Mouse (Mus musculus): Measurements from ENCODE around the gene Slc33a1.

Slc33a1 gene

DNA sequence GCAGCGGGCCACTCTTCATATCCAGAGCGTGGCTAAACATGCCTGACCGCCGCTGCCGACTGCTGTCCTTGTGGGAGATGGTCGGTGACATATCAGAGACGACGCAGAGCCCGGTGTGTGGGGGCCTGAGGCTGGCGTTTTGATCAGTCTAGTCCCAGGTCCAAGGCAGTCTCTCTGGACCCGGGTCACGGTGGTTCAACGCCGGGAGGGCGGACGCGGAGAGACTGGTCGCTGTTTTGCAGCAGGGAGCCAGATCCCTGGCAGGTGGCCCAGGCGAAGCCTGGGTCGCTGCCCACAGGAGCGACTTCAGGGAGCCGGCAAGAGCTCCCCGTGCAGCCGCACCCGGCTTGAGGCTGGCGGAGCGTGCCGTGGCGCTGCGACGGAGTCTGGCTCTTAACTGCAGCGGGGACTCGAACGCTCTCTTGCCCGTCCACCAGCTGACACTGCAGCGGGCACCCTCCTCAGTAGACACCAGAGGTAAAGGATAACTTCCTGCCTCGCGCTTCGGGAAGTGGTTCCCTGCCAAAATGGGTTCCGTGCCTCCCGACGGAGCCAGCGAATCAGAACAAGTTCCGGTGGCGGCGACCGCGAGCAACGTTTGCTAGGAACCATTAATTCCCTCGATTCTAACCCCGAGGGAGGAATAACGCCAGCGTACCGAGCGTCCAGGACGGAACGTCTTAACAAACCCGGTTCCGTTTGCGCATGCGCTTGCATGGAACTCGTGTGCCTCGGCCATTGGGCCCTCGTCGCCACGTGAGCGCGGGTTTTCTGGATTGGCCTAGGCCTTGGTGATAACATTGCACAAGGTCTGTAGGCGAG is at the start of gene Slc33a1:
Gene Slc33a1 (minus strand): TSS at position 669 of the 822 bp plus-strand sequence.
- peak; percentile 99 for DNase-seq (ENCODE audit: low spot score)

DNA sequence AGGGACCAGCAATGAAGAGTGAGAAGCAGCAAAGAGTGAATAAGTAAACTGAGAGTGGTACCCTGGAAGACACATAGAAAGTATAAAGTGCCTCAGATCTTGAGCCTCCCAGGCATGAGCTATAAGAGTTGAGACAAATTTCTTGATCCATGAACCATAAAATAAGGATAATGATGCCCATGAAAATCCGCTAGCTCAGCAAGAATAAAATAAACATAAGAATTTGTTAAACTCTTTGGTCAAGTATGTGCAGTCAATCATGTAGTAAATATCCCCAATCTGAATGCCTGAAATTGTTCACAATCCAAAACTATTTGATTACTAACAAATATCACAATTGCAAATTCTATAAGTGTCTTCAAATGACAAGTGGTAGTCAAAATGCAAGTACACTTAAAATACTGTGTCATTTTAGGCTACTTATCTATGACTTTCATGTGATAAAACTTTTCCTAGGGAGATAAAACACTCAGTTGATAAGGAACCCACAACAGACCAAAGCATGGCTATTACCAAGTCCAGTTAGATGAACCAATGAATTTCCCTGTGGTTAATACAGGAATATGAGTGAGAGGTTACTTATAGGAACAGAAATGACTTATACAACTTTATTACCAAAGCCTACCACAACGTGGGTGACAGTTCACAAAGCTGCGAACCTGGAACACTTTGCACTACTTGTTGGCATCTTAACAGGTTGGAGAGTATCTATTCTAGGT is 24.3 kb upstream of the Slc33a1 start:
- DNase-seq (ENCODE audit: low spot score): no peak

DNA sequence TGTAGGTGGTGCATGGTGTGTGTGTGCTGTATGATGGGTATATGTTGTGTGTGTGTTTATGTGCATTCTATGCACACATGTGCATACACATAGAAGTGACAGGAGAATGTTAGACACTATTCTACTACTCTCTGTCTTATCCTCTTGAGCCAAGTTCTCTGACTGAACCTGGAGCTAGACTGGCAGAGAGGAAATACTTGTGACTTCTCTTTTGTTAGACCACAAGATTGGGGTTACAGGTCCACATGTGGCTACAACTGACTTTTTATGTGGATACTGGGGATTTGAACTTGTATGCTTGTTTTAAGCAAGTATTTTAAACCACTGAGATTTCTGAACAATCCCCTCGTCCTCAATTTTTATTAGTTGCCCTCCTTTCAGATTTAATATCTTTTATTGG is 22.1 kb upstream of the Slc33a1 start:
- no peak for DNase-seq (ENCODE audit: low spot score)

DNA sequence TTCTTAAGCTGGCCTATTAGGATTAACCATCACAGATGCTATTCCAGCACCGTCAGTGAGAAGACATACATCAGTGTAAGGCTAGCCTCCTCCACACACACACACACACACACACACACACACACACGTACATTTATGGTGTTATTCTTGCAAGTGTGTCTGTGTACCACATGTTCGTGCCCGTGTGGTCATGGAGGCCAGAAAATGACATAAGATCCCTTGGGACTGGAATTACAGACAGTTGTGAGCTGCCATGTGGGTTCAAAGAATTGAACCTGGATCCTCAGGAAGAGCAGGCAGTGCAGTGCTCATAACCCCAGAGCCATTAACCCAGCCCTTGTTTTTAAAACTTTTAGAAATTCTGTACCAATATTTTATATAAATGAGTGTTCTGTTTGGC is 13.3 kb upstream of the Slc33a1 start:
- no peak for DNase-seq (ENCODE audit: low spot score)

DNA sequence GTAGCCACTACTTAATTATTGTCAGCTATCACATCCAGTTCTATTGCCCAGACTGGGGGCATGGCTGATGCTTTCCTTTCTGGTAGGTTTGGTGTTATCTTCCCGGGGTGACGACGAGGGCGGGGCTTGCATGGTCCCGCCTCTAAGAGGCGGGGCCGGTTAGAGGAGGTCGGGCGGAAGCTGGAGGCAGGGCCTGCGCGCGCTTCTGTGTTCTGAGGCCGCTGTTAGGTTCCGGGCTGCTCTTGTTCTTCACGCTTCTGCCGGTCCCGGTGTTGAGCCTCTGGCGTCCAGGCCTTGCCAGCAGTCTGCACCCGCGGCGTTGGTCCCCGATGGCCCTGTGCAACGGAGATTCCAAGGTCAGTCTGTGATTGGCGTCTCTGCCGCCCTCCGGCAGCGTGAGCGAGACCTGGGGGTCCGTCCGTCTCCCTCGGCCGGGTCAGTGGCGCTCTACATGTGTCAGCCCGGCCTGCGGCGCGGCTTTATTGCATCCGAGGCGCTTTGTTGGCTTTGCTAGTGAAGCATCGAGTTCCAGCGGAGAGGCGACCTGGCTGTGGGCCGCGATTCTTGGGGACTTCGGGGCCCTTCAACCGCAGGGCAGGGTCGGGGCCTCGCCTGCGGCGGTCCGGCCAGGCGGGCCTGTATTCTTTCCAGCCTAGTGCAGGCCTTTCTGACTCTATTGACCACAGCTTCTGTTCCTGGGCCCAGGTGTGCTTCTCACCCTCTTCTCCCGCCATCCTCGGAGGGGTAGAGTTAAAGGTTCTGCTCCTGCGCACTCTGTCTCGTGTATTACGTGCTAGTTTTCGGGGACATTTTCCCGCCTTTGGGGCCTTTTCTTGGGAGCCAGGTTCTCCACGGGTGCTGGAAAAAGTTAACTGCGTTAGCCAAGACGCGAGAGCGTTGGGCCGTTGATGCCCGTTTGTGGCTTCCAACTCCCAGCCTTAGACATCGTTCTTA is 11.7 kb upstream of the Slc33a1 start, which contains the start of gene Gmps:
Gene Gmps (plus strand): TSS at position 152 of the 954 bp plus-strand sequence.
- peak; percentile 97 for DNase-seq (ENCODE audit: low spot score)

DNA sequence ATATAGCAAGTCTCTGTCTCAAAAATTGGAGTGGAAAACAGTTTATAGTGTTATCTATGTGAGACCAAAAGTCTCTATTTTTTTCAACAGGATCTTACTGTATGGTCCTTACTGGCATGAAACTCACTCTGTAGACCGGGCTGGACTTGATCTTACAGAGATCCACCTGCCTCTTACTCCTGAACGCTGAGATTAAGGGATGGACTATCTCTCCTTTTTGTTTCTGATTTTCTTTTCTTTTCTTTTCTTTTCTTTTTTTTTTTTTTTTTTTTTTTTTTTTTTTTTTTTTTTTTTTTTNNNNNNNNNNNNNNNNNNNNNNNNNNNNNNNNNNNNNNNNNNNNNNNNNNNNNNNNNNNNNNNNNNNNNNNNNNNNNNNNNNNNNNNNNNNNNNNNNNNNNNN is 1.4 kb upstream of the Slc33a1 start:
- DNase-seq (ENCODE audit: low spot score): no peak

DNA sequence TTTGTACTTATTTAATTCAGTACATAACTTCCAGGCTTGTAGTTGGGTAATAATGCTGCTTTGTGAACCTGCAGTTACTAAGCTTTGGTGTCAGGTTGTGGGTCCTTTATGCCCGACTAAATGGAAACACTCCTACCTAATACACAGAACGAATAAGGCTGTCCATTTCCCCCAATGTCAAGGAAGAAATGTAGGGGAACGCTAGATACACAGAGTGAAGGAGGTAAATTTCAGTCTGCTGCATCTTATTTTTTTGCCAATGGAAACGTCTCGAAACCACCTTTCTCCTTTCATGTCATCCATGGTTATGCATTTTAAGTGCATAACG is 318 bp upstream of the Slc33a1 start:
- DNase-seq (ENCODE audit: low spot score): no peak

DNA sequence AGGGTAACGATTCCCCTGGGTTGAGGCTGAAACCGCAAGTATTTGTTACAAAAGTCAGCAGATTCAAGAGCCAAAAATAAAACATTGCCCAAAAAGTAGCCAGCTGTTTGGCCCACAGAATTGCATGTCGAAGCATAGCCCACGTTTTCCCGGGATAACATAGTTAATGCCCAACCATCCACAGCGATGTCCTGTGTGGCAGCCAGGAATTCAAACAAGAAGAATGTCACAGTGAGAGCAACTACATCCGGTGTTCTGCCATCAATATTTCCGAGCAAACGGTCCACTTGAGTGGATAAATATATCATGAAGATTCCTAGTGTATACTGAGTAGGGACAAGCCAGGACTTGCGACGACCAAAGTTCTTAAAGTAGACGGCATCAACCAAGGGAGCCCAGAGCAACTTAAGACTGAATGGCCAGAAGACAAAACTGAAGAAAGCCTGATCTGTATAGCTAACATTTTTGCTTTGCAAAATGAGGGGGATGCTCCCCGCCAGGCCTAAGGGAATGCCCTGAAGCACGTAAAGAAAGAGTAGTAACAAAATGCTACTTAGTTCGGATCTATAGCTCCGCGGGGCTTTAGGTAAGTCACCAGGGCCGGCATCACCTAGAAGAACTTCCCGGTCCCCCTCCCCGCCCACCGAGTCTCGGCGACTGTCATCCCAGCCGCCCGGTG is 1.0 kb downstream of the Slc33a1 start:
- no peak for DNase-seq (ENCODE audit: low spot score)

DNA sequence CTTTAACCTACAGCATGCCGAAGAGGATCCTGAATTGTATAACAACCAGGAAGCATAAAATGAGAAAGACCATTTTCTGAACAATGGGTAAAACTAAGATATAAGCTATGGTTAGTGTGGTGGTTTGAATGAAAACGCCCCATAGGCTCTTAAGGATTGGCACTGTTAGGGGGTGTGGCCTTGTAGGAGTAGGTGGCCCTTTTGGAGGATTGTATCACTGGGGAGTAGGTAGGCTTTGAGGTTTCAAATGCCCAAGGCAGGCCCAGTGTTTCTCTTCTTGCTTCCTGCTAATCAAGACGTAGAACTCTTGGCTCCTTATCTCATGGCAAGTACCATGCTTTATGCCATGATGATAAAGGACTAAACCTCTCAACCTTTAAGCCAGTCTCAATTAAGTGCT is 14.7 kb downstream of the Slc33a1 start:
- DNase-seq (ENCODE audit: low spot score): no peak

DNA sequence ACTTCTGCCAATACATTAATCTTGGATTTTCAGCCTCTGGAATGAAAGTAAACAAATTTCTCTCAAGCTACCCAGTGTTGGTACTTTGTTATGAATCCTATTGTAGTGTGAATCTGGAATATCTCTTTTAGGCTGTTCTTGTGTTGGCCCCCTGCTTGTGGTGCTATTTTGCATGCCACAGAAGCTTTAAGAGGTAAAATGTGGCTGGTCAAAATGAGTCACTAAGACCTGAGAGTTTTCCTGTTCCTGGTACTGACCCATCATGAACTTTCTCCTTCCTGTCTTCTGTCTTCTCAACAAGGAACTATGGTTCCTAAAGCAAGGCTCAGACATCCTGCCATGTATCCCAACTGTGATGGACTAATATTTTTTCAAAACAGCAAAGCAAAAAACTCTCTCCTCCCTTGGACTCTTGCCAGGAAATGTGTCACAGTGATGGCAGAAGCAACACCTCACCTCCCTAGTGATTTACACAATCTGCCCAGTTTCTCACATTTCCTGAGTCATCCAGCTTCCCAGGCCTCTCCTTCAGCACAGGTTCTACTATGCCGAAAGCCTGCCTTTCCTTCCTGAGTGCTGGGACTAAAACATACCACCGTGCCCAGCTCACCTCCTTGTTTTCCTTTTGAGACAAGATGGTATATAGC is 23.2 kb downstream of the Slc33a1 start:
- DNase-seq (ENCODE audit: low spot score): no peak

DNA sequence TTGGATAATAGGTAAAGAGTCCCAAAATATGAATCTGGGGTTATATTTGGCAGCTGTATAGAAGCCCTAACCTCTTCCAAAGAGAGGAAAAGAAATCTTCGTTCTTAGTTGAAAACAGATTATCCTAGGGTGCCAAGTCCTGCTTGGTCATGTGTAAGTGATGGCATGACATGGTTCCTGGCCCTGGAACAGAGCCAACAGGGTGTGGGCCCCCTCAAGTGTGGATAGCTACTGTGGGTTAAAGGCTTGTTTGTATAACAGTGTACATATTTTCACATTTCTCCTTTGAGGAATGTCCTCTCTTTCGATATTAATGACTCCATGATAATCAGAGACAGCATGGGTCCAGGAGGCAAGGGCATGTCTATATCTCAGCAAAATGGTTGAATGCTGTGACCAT is 25.6 kb downstream of the Slc33a1 start:
- no peak for DNase-seq (ENCODE audit: low spot score)

DNA sequence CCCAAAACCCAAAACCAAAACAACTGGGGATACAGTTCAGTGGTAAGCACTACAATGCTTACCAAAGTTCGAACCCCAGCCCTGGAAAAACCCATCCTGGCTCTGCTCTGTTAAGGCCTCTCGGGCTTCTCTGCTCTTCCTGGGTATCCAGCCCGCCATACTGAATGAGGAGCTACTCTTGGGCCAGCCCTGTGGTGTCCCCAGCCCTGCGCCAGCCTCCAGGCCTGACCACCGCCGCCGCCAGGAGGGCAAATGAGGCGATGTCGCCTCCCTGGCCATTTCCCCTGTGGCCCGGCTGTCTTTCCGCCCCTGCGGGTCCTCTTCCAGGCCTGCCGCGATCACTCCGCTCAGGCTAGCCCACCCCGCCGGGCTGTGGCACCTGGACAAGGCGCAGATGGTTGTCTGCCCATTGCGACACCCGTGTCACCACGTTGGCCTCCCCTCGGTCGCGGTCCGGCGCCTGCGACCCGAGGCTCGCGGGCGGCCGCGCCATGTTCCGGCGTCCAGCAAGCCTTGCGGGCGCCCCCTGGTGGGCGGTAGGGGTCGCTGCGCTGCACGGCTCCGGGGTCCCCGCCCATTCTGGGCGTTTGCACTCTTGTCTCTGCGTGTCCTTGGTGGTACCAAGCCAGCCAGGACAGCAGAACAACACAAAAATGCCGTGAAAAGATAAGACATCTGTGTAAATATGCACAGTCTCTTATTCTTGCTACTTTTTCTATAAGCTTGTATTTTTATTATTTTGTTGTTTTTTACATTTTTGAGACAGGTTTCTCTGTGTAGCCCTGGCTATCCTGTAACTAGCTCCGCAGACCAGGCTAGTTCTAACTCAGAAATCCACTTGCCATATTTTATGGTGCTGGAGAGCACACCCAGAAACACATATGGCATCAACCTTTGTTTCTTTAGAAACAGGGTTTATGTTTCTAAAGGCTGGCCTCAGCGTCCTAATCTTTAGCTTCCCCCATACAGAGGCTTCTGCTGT is 35.4 kb downstream of the Slc33a1 start, which contains the start of gene E130311K13Rik:
Gene E130311K13Rik (minus strand): TSS at position 595 of the 982 bp plus-strand sequence.
- peak; percentile 96 for DNase-seq (ENCODE audit: low spot score)

DNA sequence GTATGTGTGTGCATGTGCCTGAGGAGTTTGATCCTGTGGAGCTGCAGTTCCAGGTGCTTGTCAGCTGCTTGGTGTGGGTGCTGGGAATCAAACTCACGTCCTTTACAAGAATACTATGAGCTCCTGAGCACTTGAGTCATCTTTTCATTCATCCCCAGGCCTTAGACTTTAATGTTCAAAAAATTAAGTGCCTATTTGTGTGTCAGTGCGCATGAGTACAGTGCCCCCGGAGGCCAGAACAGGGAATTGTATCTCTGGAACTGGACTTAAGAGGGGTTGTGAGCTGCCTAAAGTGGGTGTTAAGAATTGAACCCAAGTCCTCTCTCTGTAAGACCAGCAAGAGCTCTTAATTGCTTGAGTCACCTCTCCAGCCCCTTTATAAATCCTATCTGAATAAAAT is 44.9 kb downstream of the Slc33a1 start:
- no peak for DNase-seq (ENCODE audit: low spot score)

DNA sequence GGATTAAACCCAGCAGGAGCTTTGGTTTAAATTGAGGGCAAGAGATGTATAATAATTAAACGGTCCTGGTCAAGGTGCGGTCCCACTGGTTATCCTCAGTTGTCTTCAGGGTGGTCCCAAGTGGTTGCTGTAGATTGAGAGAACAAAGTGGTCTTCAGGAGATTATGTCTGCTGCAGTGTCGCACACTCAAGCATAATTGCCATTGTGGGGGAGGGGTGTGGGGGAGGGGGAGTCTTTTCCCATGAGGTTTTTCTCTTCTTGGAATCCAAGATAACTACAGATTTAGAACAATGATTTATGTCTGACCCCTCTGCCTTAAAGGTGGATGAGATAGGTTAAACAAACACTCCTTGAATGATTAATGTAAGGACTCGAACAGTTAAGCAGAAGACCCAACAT is 54.3 kb downstream of the Slc33a1 start:
- DNase-seq (ENCODE audit: low spot score): no peak

DNA sequence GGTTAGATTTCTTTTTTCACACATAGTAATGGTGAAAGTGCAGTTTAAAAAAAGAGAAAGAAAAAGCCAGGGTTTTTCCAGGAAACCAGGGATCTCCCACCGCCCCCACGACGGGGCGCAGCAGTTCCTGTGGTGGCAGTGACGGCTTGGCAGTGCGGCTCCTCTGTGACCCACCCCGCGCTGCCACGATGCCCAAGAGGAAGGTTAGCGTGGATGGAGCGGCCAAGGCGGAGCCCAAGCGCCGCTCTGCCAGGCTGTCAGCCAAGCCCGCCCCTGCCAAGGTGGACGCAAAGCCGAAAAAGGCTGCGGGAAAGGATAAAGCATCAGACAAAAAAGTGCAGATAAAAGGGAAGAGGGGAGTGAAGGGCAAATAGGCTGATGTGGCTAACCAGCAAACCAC is 59.3 kb downstream of the Slc33a1 start:
- DNase-seq (ENCODE audit: low spot score): peak; percentile 38

DNA sequence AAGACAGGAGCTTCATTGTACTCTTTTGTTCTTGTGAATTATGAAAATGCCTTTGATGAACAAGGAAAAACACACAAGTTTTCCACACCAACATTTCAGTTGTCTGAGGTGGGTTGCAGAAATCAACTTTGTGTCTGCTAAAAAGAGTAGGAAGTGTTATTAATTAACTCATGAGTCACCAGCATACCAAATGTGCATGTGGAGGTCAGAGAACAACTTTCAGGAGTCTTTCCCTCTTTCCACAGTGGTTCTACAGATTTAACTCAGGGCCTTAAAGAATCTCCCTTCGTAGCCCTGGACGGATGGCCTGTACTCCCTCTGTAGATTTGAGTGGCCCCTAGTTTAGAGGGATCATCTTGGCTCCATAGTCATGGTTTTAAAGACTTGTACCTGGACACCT is 60.4 kb downstream of the Slc33a1 start:
- DNase-seq (ENCODE audit: low spot score): no peak

DNA sequence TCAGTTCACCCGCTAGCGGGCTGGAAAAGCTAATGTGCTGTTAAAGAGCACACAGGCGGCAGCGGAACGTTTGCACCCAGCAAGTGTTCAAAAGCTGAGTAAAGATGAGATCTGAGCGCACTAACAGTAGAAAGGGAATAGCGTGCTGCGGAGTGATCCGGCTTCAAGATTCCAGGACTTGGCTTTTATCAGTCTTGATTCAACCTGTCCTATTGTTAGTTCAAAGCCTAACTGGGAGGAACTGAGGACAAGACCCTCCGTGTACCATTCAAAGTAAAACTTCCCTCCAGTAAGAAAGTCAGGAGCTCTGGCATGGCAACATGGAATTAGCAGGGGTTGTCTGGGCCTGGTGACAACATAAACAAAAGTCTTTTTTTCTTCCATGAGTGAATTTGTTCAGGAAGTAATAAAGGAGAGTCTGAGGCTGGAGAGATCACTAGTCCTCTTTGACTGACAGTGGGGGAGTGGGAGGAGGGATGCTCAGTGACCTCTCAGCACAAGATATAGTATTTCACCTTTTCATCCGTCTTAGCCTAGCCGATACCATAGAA is 64.5 kb downstream of the Slc33a1 start:
- no peak for DNase-seq (ENCODE audit: low spot score)

DNA sequence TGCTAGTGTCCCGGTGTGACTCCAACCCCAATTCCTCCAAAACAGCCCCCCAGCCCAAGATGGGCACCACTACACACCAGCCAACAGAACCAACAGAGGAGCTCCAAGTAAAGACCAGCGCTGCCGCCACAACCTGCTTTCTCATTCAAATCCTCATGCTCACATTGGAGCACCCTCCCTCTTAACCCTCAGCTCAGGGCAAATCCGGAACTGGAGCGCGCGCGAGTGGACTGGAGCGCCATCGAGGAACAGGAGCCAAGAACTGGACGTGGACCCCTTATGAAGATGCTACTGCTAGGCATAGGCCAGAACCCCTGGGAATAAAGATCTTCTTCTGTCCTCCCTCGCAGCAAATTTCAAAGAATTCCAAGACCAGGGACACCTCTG is 65.3 kb downstream of the Slc33a1 start, which contains the start of gene Plch1:
Gene Plch1 (minus strand): TSS at position 164 of the 387 bp plus-strand sequence.
- peak; percentile 76 for DNase-seq (ENCODE audit: low spot score)

DNA sequence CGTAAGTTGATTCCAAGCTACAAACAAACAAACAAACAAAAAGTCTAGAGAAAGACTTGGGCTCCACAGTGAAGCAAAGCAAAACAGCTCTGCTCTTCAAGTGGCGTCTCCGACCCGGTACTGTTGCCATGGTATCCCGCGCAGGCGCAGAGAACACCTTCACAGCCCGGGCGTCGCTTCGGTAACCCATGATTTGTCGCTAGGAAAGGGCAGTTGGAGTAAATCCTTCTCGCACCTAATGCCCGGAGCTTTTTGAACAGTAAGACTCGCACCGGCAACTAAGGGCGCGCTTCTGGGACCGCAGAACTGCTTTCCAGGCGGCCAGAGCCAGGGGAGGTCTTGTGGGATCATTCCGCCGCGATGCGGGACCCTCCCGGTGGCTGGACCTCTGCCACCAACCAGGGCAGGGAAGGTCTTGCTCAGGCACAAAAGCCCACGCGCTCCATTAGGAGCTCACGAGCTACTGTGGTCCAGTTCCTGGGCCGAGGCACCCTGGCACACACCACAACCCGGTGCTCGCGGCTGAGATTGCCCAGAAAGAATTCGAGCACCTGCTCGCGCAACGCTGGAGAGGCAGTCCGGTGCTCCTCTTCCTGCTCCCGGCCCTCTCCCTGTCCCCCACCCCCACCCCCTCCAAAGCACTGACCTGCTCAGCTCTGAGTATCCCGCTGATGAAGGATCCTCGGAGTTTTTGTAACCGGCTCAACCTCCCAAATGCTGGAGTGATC is 65.8 kb downstream of the Slc33a1 start:
- peak; percentile 88 for DNase-seq (ENCODE audit: low spot score)
